Mouse (Mus musculus): Measurements from ENCODE around the gene L1cam. TPM values are rescaled to one million over a fixed set of nuclear protein-coding genes. Genes with fewer than 3 reads are reported as not detected.

L1cam gene
- polyA plus RNA-seq, 1 experiment, result 0.06 TPM

DNA sequence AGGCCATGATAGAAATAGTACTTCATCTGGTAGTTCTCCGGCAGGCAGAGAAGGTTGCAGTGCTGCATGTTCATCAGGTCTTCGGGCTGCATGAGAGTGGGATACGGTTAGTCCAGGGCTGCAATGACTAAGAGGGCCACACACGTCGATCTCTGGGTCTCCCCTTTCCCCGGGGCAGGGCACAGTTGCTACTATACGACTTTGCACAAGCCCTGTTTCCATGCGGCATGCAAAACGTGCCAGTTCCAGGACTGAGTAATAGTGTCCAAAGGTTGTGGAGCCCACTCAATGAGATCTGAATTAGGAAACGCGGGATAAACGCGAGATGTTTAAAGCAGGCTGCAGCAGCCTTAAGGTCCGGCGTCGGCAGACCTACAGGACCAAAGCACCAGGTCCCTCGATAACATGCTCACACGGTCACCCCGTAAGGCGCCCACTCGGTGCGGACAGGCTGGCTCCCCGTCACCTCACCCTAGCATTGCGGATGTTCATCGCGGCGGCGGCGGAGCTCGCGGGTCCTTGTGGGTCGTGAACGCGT lies 25.4 kb upstream of the L1cam start:
- H3K27ac ChIP-seq (ENCODE audit: control insufficient read depth, insufficient read depth, low read depth, low read length), result no peak overlapping the region
- no peaks in the 10 kb centered on the region for H3K4me1 ChIP-seq (ENCODE audit: control insufficient read depth, insufficient read depth, low read length)
- peak overlapping the region; percentile 82 for H3K4me3 ChIP-seq (ENCODE audit: control insufficient read depth, low read depth, low read length)
- H3K27me3 ChIP-seq (ENCODE audit: control insufficient read depth, insufficient read depth, low read length), result no peaks in the 10 kb centered on the region
- no peak for TF ChIP-seq POLR2A (IDR thresholded peaks at IDR 0.05; ENCODE audit: control insufficient read depth, low read depth, low read length)
- no peak for TF ChIP-seq CTCF (IDR thresholded peaks at IDR 0.05; ENCODE audit: control insufficient read depth, insufficient read depth, insufficient replicate concordance, low read depth, low read length)
- H3K36me3 ChIP-seq (ENCODE audit: control insufficient read depth, insufficient read depth, low read length), result no peaks in the 10 kb centered on the region

DNA sequence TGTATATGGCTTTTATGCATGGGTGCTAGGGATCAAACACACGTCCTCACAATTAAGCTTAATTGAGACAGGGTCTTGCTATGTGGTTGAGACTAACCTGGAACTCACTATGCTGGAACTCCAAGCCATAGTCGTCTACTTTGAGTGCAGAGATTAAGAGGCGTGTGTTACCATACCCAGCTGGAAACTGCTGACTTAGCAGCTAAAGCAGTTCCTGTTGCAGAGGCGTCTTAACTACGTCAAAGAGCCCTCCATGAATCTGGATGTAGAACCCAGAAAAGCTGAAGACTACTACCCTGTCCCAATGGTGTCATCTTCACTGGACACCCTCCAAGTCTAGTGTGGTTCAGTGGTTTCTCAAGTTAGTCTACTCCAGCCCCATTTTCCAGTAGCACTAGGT lies 22.7 kb upstream of the L1cam start:
- Histone ChIP-seq H3K36me3 (ENCODE audit: control insufficient read depth, insufficient read depth, low read length) (no peaks in the 10 kb centered on the region), H3K27ac (ENCODE audit: control insufficient read depth, insufficient read depth, low read depth, low read length) (no peak overlapping the region), H3K27me3 (ENCODE audit: control insufficient read depth, insufficient read depth, low read length) (no peaks in the 10 kb centered on the region), H3K4me1 (ENCODE audit: control insufficient read depth, insufficient read depth, low read length) (no peaks in the 10 kb centered on the region; the same call in 1 of the 2 replicates), H3K4me3 (ENCODE audit: control insufficient read depth, low read depth, low read length) (no peak overlapping the region)
- TF ChIP-seq CTCF (IDR thresholded peaks at IDR 0.05; ENCODE audit: control insufficient read depth, insufficient read depth, insufficient replicate concordance, low read depth, low read length) (no peak), POLR2A (IDR thresholded peaks at IDR 0.05; ENCODE audit: control insufficient read depth, low read depth, low read length) (no peak)

DNA sequence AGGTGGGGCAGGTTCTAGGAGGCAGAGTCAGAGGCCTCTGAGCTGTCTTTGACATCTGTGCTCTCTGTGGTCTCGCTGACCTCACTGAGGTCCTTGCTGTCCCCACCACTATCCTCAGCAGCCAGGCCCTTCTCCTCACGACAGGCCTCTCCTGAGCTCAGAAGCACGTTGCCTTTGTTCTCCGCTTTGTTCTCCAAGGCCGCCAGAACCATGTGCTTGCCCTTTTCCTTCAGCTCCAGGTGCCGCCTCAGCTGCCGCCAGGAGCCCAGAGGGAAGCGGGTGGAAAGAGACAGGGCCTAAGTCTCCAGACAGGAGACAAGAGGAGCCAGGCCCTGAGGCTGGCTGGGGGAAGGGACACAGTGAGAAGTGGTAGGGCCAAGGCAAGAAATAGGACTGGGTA lies 21.0 kb upstream of the L1cam start:
- no peak overlapping the region for H3K4me3 ChIP-seq (ENCODE audit: control insufficient read depth, low read depth, low read length)
- H3K36me3 ChIP-seq (ENCODE audit: control insufficient read depth, insufficient read depth, low read length), result no peaks in the 10 kb centered on the region
- TF ChIP-seq CTCF (IDR thresholded peaks at IDR 0.05; ENCODE audit: control insufficient read depth, insufficient read depth, insufficient replicate concordance, low read depth, low read length) (no peak), POLR2A (IDR thresholded peaks at IDR 0.05; ENCODE audit: control insufficient read depth, low read depth, low read length) (no peak)
- no peak overlapping the region for H3K27ac ChIP-seq (ENCODE audit: control insufficient read depth, insufficient read depth, low read depth, low read length)
- no peaks in the 10 kb centered on the region for H3K27me3 ChIP-seq (ENCODE audit: control insufficient read depth, insufficient read depth, low read length)
- H3K4me1 ChIP-seq (ENCODE audit: control insufficient read depth, insufficient read depth, low read length), result no peaks in the 10 kb centered on the region; the same call in 1 of the 2 replicates

DNA sequence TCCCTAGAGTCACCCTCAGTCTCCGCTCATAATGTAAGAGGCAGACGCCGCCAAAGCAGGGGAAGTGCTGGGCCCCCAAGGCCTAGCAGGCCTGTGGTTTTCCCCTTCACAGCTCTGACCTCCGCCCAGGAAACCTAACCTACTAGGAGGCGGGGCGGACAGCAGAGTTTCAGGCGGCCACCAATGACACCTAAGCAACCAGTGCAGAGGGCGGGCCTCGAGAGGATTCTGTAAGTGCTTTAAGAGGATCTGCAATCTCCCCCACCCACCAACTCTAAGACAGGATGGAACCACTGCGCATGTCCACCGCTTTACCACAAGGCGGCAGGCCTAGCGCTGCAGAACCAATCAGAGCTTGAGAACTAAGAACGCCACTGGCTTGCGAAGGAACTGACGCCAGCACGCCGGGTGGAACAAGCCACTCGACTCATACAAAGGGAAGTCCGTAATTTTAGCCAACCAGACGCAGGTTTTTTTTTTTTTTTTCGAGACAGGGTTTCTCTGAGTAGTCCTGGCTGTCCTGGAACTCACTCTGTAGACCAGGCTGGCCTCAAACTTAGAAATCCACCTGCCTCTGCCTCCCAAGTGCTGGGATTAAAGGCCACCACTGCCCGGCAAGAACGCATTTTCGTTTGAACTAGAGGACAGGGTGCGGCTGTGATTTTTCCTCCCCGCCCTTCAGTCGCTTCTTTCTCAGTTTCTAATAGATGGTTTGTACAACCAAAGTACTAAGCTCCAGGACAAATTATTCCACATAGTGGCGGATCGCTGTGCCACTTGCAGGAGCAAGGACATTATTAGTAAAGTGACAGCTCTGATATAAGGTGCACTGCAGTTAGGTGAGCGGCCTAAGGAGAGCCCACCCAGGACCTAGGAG lies 19.2 kb upstream of the L1cam start:
- peaks cover 6% of the 10 kb centered on the region; the same call in 1 of the 2 replicates for H3K4me1 ChIP-seq (ENCODE audit: control insufficient read depth, insufficient read depth, low read length)
- H3K4me3 ChIP-seq (ENCODE audit: control insufficient read depth, low read depth, low read length), result peak overlapping the region; percentile 47
- 0 out of 2 replicates have a peak, but pooled peaks have one; percentile 36 for TF ChIP-seq POLR2A (IDR thresholded peaks at IDR 0.05; ENCODE audit: control insufficient read depth, low read depth, low read length)
- TF ChIP-seq CTCF (IDR thresholded peaks at IDR 0.05; ENCODE audit: control insufficient read depth, insufficient read depth, insufficient replicate concordance, low read depth, low read length), result no peak
- no peaks in the 10 kb centered on the region for H3K36me3 ChIP-seq (ENCODE audit: control insufficient read depth, insufficient read depth, low read length)
- H3K27me3 ChIP-seq (ENCODE audit: control insufficient read depth, insufficient read depth, low read length), result no peaks in the 10 kb centered on the region
- peak overlapping the region; percentile 62 for H3K27ac ChIP-seq (ENCODE audit: control insufficient read depth, insufficient read depth, low read depth, low read length)

DNA sequence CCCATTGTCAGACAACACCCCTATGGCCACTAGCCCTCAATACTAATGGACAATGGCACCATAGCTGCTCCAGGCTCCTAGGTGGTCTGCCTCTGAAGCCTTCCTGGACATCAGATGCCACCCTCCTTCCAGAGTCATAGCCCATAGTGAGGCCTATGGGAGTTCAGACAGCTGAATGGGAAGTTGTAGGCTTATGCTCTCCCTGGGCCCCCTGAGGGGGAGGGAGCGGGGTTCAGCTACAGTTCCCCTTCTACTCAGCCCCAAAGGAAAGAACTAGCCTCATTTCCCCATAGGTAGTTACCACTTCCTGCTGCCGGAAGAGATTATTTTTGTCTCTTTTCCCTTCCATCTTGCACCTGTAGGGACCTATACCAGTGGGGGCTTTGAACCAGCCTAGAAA lies 15.7 kb upstream of the L1cam start:
- TF ChIP-seq POLR2A (IDR thresholded peaks at IDR 0.05; ENCODE audit: control insufficient read depth, low read depth, low read length), result no peak
- TF ChIP-seq CTCF (IDR thresholded peaks at IDR 0.05; ENCODE audit: control insufficient read depth, insufficient read depth, insufficient replicate concordance, low read depth, low read length), result no peak
- H3K36me3 ChIP-seq (ENCODE audit: control insufficient read depth, insufficient read depth, low read length), result no peaks in the 10 kb centered on the region

DNA sequence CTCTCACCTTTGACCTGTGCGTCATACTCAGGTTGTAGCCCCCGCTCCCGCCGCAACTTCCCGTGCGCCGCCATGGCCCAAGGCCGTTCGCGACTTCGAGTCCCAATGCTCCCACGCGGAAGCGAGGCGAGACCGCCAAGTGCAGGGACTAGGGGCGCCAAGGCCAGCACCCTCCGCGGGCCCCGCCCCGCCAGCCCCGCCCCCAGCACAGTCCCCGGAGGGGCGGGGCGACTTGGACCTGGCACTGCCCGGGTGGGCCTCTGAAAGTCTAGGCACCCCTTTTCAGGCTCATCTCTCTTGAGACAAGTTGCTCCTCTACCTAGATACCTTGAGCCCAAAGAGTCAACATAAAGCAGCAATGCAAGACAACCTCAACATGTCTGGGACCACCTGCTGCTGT lies 15.3 kb upstream of the L1cam start:
- Histone ChIP-seq H3K27me3 (ENCODE audit: control insufficient read depth, insufficient read depth, low read length) (no peaks in the 10 kb centered on the region), H3K36me3 (ENCODE audit: control insufficient read depth, insufficient read depth, low read length) (no peaks in the 10 kb centered on the region), H3K27ac (ENCODE audit: control insufficient read depth, insufficient read depth, low read depth, low read length) (no peak overlapping the region), H3K4me1 (ENCODE audit: control insufficient read depth, insufficient read depth, low read length) (peaks cover 6% of the 10 kb centered on the region; the same call in 1 of the 2 replicates), H3K4me3 (ENCODE audit: control insufficient read depth, low read depth, low read length) (peak overlapping the region; percentile 40)
- TF ChIP-seq POLR2A (IDR thresholded peaks at IDR 0.05; ENCODE audit: control insufficient read depth, low read depth, low read length) (no peak), CTCF (IDR thresholded peaks at IDR 0.05; ENCODE audit: control insufficient read depth, insufficient read depth, insufficient replicate concordance, low read depth, low read length) (no peak)

More for the DNA sequence above, 15.7 kb upstream of the L1cam start:
- H3K4me3 ChIP-seq (ENCODE audit: control insufficient read depth, low read depth, low read length), result no peak overlapping the region
- H3K4me1 ChIP-seq (ENCODE audit: control insufficient read depth, insufficient read depth, low read length), result peaks cover 6% of the 10 kb centered on the region; the same call in 1 of the 2 replicates
- no peaks in the 10 kb centered on the region for H3K27me3 ChIP-seq (ENCODE audit: control insufficient read depth, insufficient read depth, low read length)
- H3K27ac ChIP-seq (ENCODE audit: control insufficient read depth, insufficient read depth, low read depth, low read length), result no peak overlapping the region

DNA sequence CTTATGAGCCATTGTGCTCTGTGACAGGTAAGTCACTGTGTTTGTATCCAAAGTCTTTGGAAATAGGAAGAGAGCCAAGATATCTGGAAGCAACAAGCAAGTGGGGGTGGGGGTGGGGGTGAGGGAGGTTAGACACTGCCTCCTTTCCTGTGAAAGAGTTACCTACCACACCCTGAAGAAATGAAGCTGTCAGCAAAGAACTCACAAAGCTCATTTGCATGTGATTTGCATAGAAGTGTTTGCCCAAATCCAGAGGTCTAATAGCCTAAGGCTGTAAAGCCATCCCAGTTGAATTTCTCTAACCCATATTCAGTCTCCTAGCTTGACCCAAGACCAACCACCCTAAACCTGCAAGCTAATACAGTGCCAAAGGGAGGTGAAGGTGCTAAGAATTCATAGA lies 14.5 kb upstream of the L1cam start:
- Histone ChIP-seq H3K36me3 (ENCODE audit: control insufficient read depth, insufficient read depth, low read length) (no peaks in the 10 kb centered on the region), H3K4me1 (ENCODE audit: control insufficient read depth, insufficient read depth, low read length) (peaks cover 6% of the 10 kb centered on the region; the same call in 1 of the 2 replicates), H3K27me3 (ENCODE audit: control insufficient read depth, insufficient read depth, low read length) (no peaks in the 10 kb centered on the region), H3K27ac (ENCODE audit: control insufficient read depth, insufficient read depth, low read depth, low read length) (no peak overlapping the region), H3K4me3 (ENCODE audit: control insufficient read depth, low read depth, low read length) (no peak overlapping the region)
- no peak for TF ChIP-seq CTCF (IDR thresholded peaks at IDR 0.05; ENCODE audit: control insufficient read depth, insufficient read depth, insufficient replicate concordance, low read depth, low read length)
- TF ChIP-seq POLR2A (IDR thresholded peaks at IDR 0.05; ENCODE audit: control insufficient read depth, low read depth, low read length), result no peak
